8 mouse cellular contexts compared by ENCODE assay signal in the genomic region with DNA sequence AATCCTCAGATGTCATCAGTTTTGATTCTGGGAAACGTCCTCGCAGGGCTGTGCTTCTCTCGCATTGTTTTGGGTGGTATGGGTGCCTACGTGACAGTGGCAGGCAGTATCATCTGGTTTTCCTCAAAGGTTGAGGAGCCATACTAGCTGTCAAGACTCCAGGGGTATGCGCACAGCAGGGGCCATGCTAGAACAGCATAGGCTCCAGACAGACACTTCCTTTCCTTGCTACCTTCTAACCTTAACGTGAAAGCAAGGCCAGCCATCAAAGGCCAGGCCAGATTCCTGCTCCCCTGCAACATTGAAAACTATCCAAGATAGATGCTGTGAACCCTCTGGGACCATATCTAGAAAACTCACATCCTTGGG. TPM values are rescaled to one million over a fixed set of nuclear protein-coding genes. Genes with fewer than 3 reads are reported as not detected.
DNase-seq lines count a peak whose midpoint lies in the region; ATAC-seq and TF ChIP-seq lines count a peak whose summit lies in the region.

No protein-coding gene starts in this region.

- peaks cover 18% of the 10 kb centered on the region for H3K4me1 ChIP-seq in kidney, postnatal 0 days (replicated peaks; ENCODE audit: insufficient read depth, low read length)
- peaks cover 24% of the 10 kb centered on the region for H3K4me1 ChIP-seq in brown adipose tissue, adult 24 weeks (ENCODE audit: control insufficient read depth, insufficient read depth, insufficient read length, low read length)
- peaks cover 29% of the 10 kb centered on the region for H3K4me1 ChIP-seq in hindbrain, embryonic 13.5 days (replicated peaks)
- peaks cover 22% of the 10 kb centered on the region for H3K4me1 ChIP-seq in midbrain, embryonic 15.5 days

- H3K36me3 ChIP-seq in kidney, postnatal 0 days (ENCODE audit: insufficient read depth, low read length) = no peaks in the 10 kb centered on the region
- no peaks in the 10 kb centered on the region for H3K36me3 ChIP-seq in hindbrain, embryonic 13.5 days
- H3K36me3 ChIP-seq in midbrain, embryonic 15.5 days (replicated peaks) = no peaks in the 10 kb centered on the region

- 3% methylated on average over 6 of the region's 6 CpGs for WGBS in kidney, postnatal 0 days
- 8% methylated on average over 6 of the region's 6 CpGs for WGBS in hindbrain, embryonic 13.5 days
- 5% methylated on average over 6 of the region's 6 CpGs for WGBS in midbrain, embryonic 15.5 days

- no peak for ATAC-seq in kidney, postnatal 0 days (replicated peaks; ENCODE audit: low FRiP score, low read depth)
- ATAC-seq in hindbrain, embryonic 13.5 days (ENCODE audit: low FRiP score) = peak; percentile 57
- peak; percentile 54 for ATAC-seq in midbrain, embryonic 15.5 days (replicated peaks)
- no peak for ATAC-seq in megakaryocyte progenitor cell, adult 5-6 weeks (replicated peaks; ENCODE audit: poor library complexity)

- DNase-seq in kidney, postnatal 0 days (ENCODE audit: low spot score) = no peak
- DNase-seq in kidney, postnatal 14 days = no peak
- no peak for DNase-seq in layer of hippocampus, postnatal 14 days (ENCODE audit: low spot score in 2 of 2)
- no peak for DNase-seq in kidney, postnatal 25 days

- no peaks in the 10 kb centered on the region for H3K9me3 ChIP-seq in kidney, postnatal 0 days (replicated peaks; ENCODE audit: low read length)
- H3K9me3 ChIP-seq in hindbrain, embryonic 13.5 days = no peaks in the 10 kb centered on the region
- no peaks in the 10 kb centered on the region for H3K9me3 ChIP-seq in midbrain, embryonic 15.5 days

- H3K4me3 ChIP-seq in kidney, postnatal 0 days (replicated peaks; ENCODE audit: low read depth, low read length) = peak overlapping the region; percentile 54
- H3K4me3 ChIP-seq in brown adipose tissue, adult 24 weeks (ENCODE audit: insufficient read depth, low read depth, low read length) = peak overlapping the region; percentile 65
- peak overlapping the region; percentile 59 for H3K4me3 ChIP-seq in hindbrain, embryonic 13.5 days
- H3K4me3 ChIP-seq in midbrain, embryonic 15.5 days = peak overlapping the region; percentile 68

- peak overlapping the region; percentile 71; the same call in 1 of the 2 replicates for H3K9ac ChIP-seq in kidney, postnatal 0 days (ENCODE audit: low read depth, low read length)
- peak overlapping the region; percentile 89 for H3K9ac ChIP-seq in hindbrain, embryonic 13.5 days
- H3K9ac ChIP-seq in midbrain, embryonic 15.5 days = peak overlapping the region; percentile 94

- peak overlapping the region; percentile 94 for H3K4me2 ChIP-seq in kidney, postnatal 0 days (ENCODE audit: low read length)
- peak overlapping the region; percentile 85 for H3K4me2 ChIP-seq in hindbrain, embryonic 13.5 days
- peak overlapping the region; percentile 93 for H3K4me2 ChIP-seq in midbrain, embryonic 15.5 days

- no peaks in the 10 kb centered on the region for H3K27me3 ChIP-seq in kidney, postnatal 0 days (ENCODE audit: insufficient read depth, low read length)
- H3K27me3 ChIP-seq in hindbrain, embryonic 13.5 days = no peaks in the 10 kb centered on the region
- no peaks in the 10 kb centered on the region for H3K27me3 ChIP-seq in midbrain, embryonic 15.5 days (replicated peaks)

- peak overlapping the region; percentile 58 for H3K27ac ChIP-seq in kidney, postnatal 0 days
- H3K27ac ChIP-seq in brown adipose tissue, adult 24 weeks (replicated peaks; ENCODE audit: low read depth, low read length) = peak overlapping the region; percentile 72
- peak overlapping the region; percentile 95 for H3K27ac ChIP-seq in hindbrain, embryonic 13.5 days
- H3K27ac ChIP-seq in midbrain, embryonic 15.5 days = peak overlapping the region; percentile 94

- TF ChIP-seq CTCF in kidney, postnatal 0 days (IDR thresholded peaks at IDR 0.05; ENCODE audit: low read depth) = no peak

RNA-seq across cellular contexts. Expression of a gene that starts 8.8 kb away (rescaled TPM):
- polyA plus RNA-seq in kidney, postnatal 0 days (2015; fragmentation: Nextera tagmentation; extraction: Ambion mirVana) = 99.2 and 102 TPM in 2 replicates
- 19.4 and 23.6 TPM in 2 replicates for polyA plus RNA-seq in brown adipose tissue, adult 24 weeks (2012; ENCODE audit: insufficient read depth, insufficient read length, missing spikeins)
- 59.2 and 59.8 TPM in 2 replicates for polyA plus RNA-seq in hindbrain, embryonic 13.5 days (2015; fragmentation: Nextera tagmentation; extraction: Ambion mirVana)
- 60.6 and 60.8 TPM in 2 replicates for polyA plus RNA-seq in midbrain, embryonic 15.5 days (2015; fragmentation: Nextera tagmentation; extraction: Ambion mirVana)
- total RNA-seq in megakaryocyte progenitor cell, adult 5-6 weeks (2015) = 12.6 and 13.4 TPM in 2 replicates
- 14.8 TPM in 2 replicates for total RNA-seq in megakaryocyte progenitor cell, adult 5-6 weeks (2017)
- total RNA-seq in layer of hippocampus, postnatal 14 days (2021) = 10 to 100 TPM in 1 of 2 experiments, 1 to 10 TPM in 1; 7.5 to 11.1 TPM

RNA-seq across cellular contexts. Expression of a gene that starts 21.2 kb away (rescaled TPM):
- polyA plus RNA-seq in kidney, postnatal 0 days (2015; fragmentation: Nextera tagmentation; extraction: Ambion mirVana) = 2.4 and 2.9 TPM in 2 replicates
- 2.2 and 3.2 TPM in 2 replicates for polyA plus RNA-seq in brown adipose tissue, adult 24 weeks (2012; ENCODE audit: insufficient read depth, insufficient read length, missing spikeins)
- 8.4 and 10.7 TPM in 2 replicates for polyA plus RNA-seq in hindbrain, embryonic 13.5 days (2015; fragmentation: Nextera tagmentation; extraction: Ambion mirVana)
- 16.4 and 18.4 TPM in 2 replicates for polyA plus RNA-seq in midbrain, embryonic 15.5 days (2015; fragmentation: Nextera tagmentation; extraction: Ambion mirVana)
- total RNA-seq in megakaryocyte progenitor cell, adult 5-6 weeks (2015) = 0.64 and 0.78 TPM in 2 replicates
- total RNA-seq in megakaryocyte progenitor cell, adult 5-6 weeks (2017) = 2.4 and 4.5 TPM in 2 replicates
- 10 to 100 TPM; 45.2 to 50.8 TPM for total RNA-seq in layer of hippocampus, postnatal 14 days (2021)

RNA-seq across cellular contexts. Expression of a gene that starts 25.5 kb away (rescaled TPM):
- 22.8 and 24.9 TPM in 2 replicates for polyA plus RNA-seq in kidney, postnatal 0 days (2015; fragmentation: Nextera tagmentation; extraction: Ambion mirVana)
- polyA plus RNA-seq in brown adipose tissue, adult 24 weeks (2012; ENCODE audit: insufficient read depth, insufficient read length, missing spikeins) = 10.1 and 10.9 TPM in 2 replicates
- 40.0 and 45.5 TPM in 2 replicates for polyA plus RNA-seq in hindbrain, embryonic 13.5 days (2015; fragmentation: Nextera tagmentation; extraction: Ambion mirVana)
- 57.4 and 60.2 TPM in 2 replicates for polyA plus RNA-seq in midbrain, embryonic 15.5 days (2015; fragmentation: Nextera tagmentation; extraction: Ambion mirVana)
- total RNA-seq in megakaryocyte progenitor cell, adult 5-6 weeks (2015) = 7.7 and 9.5 TPM in 2 replicates
- total RNA-seq in megakaryocyte progenitor cell, adult 5-6 weeks (2017) = 5.2 and 6.4 TPM in 2 replicates
- total RNA-seq in layer of hippocampus, postnatal 14 days (2021) = 10 to 100 TPM; 47.1 to 47.2 TPM

RNA-seq across cellular contexts. Expression of a gene that starts 49.8 kb away (rescaled TPM):
- 41.4 and 43.6 TPM in 2 replicates for polyA plus RNA-seq in kidney, postnatal 0 days (2015; fragmentation: Nextera tagmentation; extraction: Ambion mirVana)
- 11.1 and 12.2 TPM in 2 replicates for polyA plus RNA-seq in brown adipose tissue, adult 24 weeks (2012; ENCODE audit: insufficient read depth, insufficient read length, missing spikeins)
- polyA plus RNA-seq in hindbrain, embryonic 13.5 days (2015; fragmentation: Nextera tagmentation; extraction: Ambion mirVana) = 58.3 and 58.6 TPM in 2 replicates
- 56.0 and 58.5 TPM in 2 replicates for polyA plus RNA-seq in midbrain, embryonic 15.5 days (2015; fragmentation: Nextera tagmentation; extraction: Ambion mirVana)
- total RNA-seq in megakaryocyte progenitor cell, adult 5-6 weeks (2015) = 24.0 and 29.3 TPM in 2 replicates
- total RNA-seq in megakaryocyte progenitor cell, adult 5-6 weeks (2017) = 27.2 and 39.0 TPM in 2 replicates
- total RNA-seq in layer of hippocampus, postnatal 14 days (2021) = 10 to 100 TPM; 51.2 to 58.9 TPM

Comparison
In these comparisons a context has a peak if more than half of its experiments do, and no peak if none do; other contexts are left out.
1. ATAC-seq: peak in hindbrain, embryonic 13.5 days (single experiment) and midbrain, embryonic 15.5 days (single experiment); none in kidney, postnatal 0 days (single experiment) and megakaryocyte progenitor cell, adult 5-6 weeks (single experiment).
2. Peak in every context shown above with its lines, with median percentiles within 50 percentile points of each other: H3K27ac ChIP-seq, H3K4me2 ChIP-seq, H3K4me3 ChIP-seq and H3K9ac ChIP-seq.